Mouse (Mus musculus) neural tube, embryonic 12.5 days (tissue): ENCODE results near the gene Atf4. TPM values are rescaled to one million over a fixed set of nuclear protein-coding genes. Genes with fewer than 3 reads are reported as not detected.
A peak's percentile ranks its signal among the peaks of the same experiment; 100 is the strongest.

Experiments
- ATAC-seq: fragments of 200-750 bp; cut with Nextera tagmentation; 2 replicates; pipeline ENCODE4 v1.8.0; 2017; ENCODE audit warnings: low read depth, mild to moderate bottlenecking, moderate TSS enrichment, moderate library complexity; ENCODE audit not compliant: low FRiP score
- H3K27ac ChIP-seq: fragments of 300-500 bp; sonication (generic); 2 replicates; pipeline ENCODE4 v1.5.1; 2016
- H3K27me3 ChIP-seq: fragments of 300-500 bp; sonication (generic); replicated peaks from 2 replicates; pipeline ENCODE4 v1.6.1; 2016; ENCODE audit warnings: mild to moderate bottlenecking
- H3K36me3 ChIP-seq: fragments of 300-500 bp; sonication (generic); 2 replicates; pipeline ENCODE4 v1.6.1; 2016; ENCODE audit warnings: mild to moderate bottlenecking
- H3K4me1 ChIP-seq: fragments of 300-500 bp; sonication (generic); 2 replicates; pipeline ENCODE4 v1.6.1; 2016
- H3K4me2 ChIP-seq: fragments of 300-500 bp; sonication (generic); replicated peaks from 2 replicates; pipeline ENCODE4 v1.6.1; 2016; ENCODE audit warnings: mild to moderate bottlenecking
- H3K4me3 ChIP-seq: fragments of 300-500 bp; sonication (generic); 2 replicates; pipeline ENCODE4 v1.5.1; 2016
- H3K9ac ChIP-seq: fragments of 300-500 bp; sonication (generic); 2 replicates; pipeline ENCODE4 v1.6.1; 2016; ENCODE audit warnings: mild to moderate bottlenecking
- H3K9me3 ChIP-seq: fragments of 300-500 bp; sonication (generic); 2 replicates; pipeline ENCODE4 v1.6.1; 2016; ENCODE audit warnings: mild to moderate bottlenecking
- WGBS: fragments of 180-500 bp; shearing (Covaris S2); methylation state at CpG from one replicate; pipeline ENCODE4 v1.1.7; 2016; 5-methylcytosine and 5-hydroxymethylcytosine counted together
- polyA plus RNA-seq: library from polyadenylated mRNA; unstranded; fragments of >200 nt; fragmentation: Nextera tagmentation; extraction: Ambion mirVana; gene quantifications from 2 replicates; pipeline ENCODE4 v1.2.1, GENCODE M21; 2016

Atf4 gene
- polyA plus RNA-seq = 111 and 123 TPM in 2 replicates

DNA sequence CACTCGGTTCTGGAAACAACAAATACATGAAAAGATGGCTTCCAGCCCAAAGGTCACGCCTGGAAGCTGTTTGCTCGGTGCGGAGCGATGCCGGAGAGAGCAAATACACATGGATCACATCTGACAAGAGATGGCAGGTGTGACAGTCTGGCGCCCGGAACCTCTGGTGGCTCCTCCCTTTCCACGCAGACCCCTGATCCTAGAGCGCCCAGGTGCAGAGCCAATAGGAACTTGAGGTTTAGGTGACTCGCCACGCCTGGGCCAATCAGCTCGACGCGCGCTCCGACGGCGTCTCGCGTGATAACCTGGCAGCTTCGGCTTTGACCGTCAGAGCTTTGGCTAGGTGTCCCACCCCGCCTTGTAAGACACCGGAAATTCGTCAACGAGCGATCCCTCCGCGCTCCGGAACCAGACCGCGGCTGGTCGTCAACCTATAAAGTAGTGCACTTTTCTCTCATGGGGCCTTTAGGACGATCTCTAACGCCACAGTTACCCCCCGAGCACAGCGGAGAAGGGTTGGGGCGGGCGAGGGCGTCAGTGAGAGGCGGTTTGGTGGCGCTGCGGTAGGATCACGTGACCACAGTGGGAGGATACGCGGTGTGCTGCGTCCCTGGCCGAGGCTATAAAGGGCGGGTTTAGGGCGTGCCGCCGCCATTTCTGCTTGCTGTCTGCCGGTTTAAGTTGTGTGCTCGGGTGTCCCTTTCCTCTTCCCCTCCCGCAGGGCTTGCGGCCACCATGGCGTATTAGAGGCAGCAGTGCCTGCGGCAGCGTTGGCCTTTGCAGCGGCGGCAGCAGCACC is at the start of gene Atf4:
Gene Atf4 (plus strand): TSS at position 338 of the 799 bp plus-strand sequence.
- no peaks in the 10 kb centered on the region for H3K9me3 ChIP-seq
- H3K9ac ChIP-seq = peak within 1 kb of the TSS; percentile 100
- peaks cover 48% of the 10 kb centered on the region for H3K36me3 ChIP-seq
- WGBS = under 1% methylated on average over 62 of the region's 62 CpGs
- H3K4me1 ChIP-seq = peaks cover 33% of the 10 kb centered on the region
- ATAC-seq = peak; percentile 96
- H3K4me2 ChIP-seq = peak within 1 kb of the TSS; percentile 98
- H3K4me3 ChIP-seq = peak within 1 kb of the TSS; percentile 100
- H3K27me3 ChIP-seq = no peaks in the 10 kb centered on the region
- peak within 1 kb of the TSS; percentile 95 for H3K27ac ChIP-seq

GRCm38 (mm10) chr15:80206057-80206565 is 48.9 kb upstream of the Atf4 start:
- no peak overlapping the region for H3K9ac ChIP-seq
- H3K4me3 ChIP-seq = no peak overlapping the region
- no peak overlapping the region for H3K27ac ChIP-seq
- WGBS = 81% methylated on average over 3 of the region's 3 CpGs
- H3K9me3 ChIP-seq = no peaks in the 10 kb centered on the region
- no peak overlapping the region for H3K4me2 ChIP-seq
- H3K36me3 ChIP-seq = peaks cover 6% of the 10 kb centered on the region
- no peak for ATAC-seq
- H3K27me3 ChIP-seq = no peaks in the 10 kb centered on the region
- 0 out of 2 replicates have a peak, but pooled peaks cover 5% of the 10 kb centered on the region for H3K4me1 ChIP-seq

DNA sequence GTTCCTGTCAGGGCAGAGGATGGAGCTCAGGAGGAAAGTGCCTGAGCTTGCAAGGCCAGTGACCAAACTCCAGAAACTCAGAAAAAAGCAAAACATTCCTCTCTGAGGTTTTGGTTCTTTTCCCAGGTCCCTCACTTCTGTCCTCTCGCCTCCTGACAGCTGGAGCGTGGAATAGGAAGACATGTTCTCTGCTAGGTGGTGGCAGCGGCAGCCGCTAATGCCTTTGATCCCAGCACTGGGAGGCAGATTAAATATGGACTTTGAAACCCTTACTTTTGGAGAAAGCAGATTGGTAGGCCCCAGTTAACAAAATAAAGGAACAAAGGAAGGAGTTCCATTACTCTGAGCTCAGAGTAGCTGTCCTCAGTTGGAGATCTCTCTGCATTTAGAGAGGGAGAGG is 46.5 kb upstream of the Atf4 start:
- H3K27ac ChIP-seq = no peak overlapping the region
- peaks cover 29% of the 10 kb centered on the region for H3K36me3 ChIP-seq
- WGBS = 26% methylated on average over 4 of the region's 4 CpGs
- no peak overlapping the region for H3K4me3 ChIP-seq
- H3K27me3 ChIP-seq = no peaks in the 10 kb centered on the region
- 0 out of 2 replicates have a peak, but pooled peaks cover 5% of the 10 kb centered on the region for H3K4me1 ChIP-seq
- H3K9me3 ChIP-seq = no peaks in the 10 kb centered on the region
- no peak overlapping the region for H3K4me2 ChIP-seq
- H3K9ac ChIP-seq = no peak overlapping the region
- ATAC-seq = no peak

DNA sequence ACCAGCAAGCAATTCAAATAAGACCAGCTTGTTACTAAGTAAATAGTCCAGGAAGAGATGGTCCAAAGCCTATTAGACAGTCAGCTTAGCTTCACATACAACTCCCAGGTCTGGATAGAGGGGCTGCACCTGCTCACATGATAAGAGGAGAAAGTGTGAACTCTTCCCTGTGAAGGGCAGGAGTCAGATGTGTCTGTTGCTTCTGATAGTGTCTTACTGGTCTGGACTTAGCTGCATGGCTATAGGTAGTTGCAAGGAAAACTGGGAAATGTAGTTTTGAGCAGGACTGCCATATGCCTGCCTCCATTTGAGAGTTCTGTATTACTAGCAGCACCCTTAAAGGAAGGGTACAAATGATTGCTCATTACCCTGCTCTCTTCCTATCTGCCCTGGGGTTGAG is 41.3 kb upstream of the Atf4 start:
- Histone ChIP-seq H3K9ac (no peak overlapping the region), H3K36me3 (peaks cover 30% of the 10 kb centered on the region), H3K4me3 (no peak overlapping the region), H3K27ac (no peak overlapping the region), H3K4me2 (no peak overlapping the region), H3K4me1 (0 out of 2 replicates have a peak, but pooled peaks cover 2% of the 10 kb centered on the region), H3K9me3 (no peaks in the 10 kb centered on the region), H3K27me3 (no peaks in the 10 kb centered on the region)
- ATAC-seq = no peak

GRCm38 (mm10) chr15:80215716-80216479 is 39.1 kb upstream of the Atf4 start:
- WGBS = 21% methylated on average over 10 of the region's 10 CpGs
- Histone ChIP-seq H3K4me3 (no peak overlapping the region), H3K27ac (no peak overlapping the region), H3K27me3 (no peaks in the 10 kb centered on the region), H3K9ac (no peak overlapping the region), H3K4me1 (no peaks in the 10 kb centered on the region), H3K36me3 (peaks cover 26% of the 10 kb centered on the region), H3K4me2 (no peak overlapping the region), H3K9me3 (no peaks in the 10 kb centered on the region)
- ATAC-seq = no peak

GRCm38 (mm10) chr15:80216480-80216820 is 38.5 kb upstream of the Atf4 start:
- Histone ChIP-seq H3K27ac (no peak overlapping the region), H3K36me3 (peaks cover 20% of the 10 kb centered on the region), H3K9ac (no peak overlapping the region), H3K4me3 (no peak overlapping the region), H3K9me3 (no peaks in the 10 kb centered on the region), H3K27me3 (no peaks in the 10 kb centered on the region), H3K4me2 (no peak overlapping the region), H3K4me1 (no peaks in the 10 kb centered on the region)
- 67% methylated on average over 9 of the region's 9 CpGs for WGBS
- ATAC-seq = no peak

- Histone ChIP-seq H3K36me3 (peaks cover 10% of the 10 kb centered on the region), H3K4me3 (no peak overlapping the region), H3K4me2 (no peak overlapping the region), H3K27ac (no peak overlapping the region), H3K9ac (no peak overlapping the region), H3K4me1 (no peaks in the 10 kb centered on the region), H3K27me3 (no peaks in the 10 kb centered on the region), H3K9me3 (no peaks in the 10 kb centered on the region)
- ATAC-seq = no peak
- 93% methylated on average over 10 of the region's 10 CpGs for WGBS
Observed at GRCm38 (mm10) chr15:80217476-80217875, 37.5 kb upstream of the Atf4 start.

GRCm38 (mm10) chr15:80219211-80219610 is 35.8 kb upstream of the Atf4 start:
- H3K9me3 ChIP-seq = no peaks in the 10 kb centered on the region
- H3K36me3 ChIP-seq = no peaks in the 10 kb centered on the region
- ATAC-seq = no peak
- H3K4me2 ChIP-seq = 0 out of 2 replicates have a peak overlapping the region, but pooled peaks have one; percentile 25
- H3K9ac ChIP-seq = no peak overlapping the region
- no peaks in the 10 kb centered on the region for H3K27me3 ChIP-seq
- no peak overlapping the region for H3K4me3 ChIP-seq
- WGBS = 65% methylated on average over 14 of the region's 14 CpGs
- no peaks in the 10 kb centered on the region for H3K4me1 ChIP-seq
- no peak overlapping the region for H3K27ac ChIP-seq

- Histone ChIP-seq H3K4me3 (no peak overlapping the region), H3K4me2 (0 out of 2 replicates have a peak overlapping the region, but pooled peaks have one; percentile 25), H3K9ac (no peak overlapping the region), H3K27ac (no peak overlapping the region), H3K9me3 (no peaks in the 10 kb centered on the region), H3K27me3 (no peaks in the 10 kb centered on the region), H3K4me1 (no peaks in the 10 kb centered on the region), H3K36me3 (no peaks in the 10 kb centered on the region)
- 74% methylated on average over 4 of the region's 4 CpGs for WGBS
- no peak for ATAC-seq
Observed at GRCm38 (mm10) chr15:80219705-80220657, 35.0 kb upstream of the Atf4 start.

DNA sequence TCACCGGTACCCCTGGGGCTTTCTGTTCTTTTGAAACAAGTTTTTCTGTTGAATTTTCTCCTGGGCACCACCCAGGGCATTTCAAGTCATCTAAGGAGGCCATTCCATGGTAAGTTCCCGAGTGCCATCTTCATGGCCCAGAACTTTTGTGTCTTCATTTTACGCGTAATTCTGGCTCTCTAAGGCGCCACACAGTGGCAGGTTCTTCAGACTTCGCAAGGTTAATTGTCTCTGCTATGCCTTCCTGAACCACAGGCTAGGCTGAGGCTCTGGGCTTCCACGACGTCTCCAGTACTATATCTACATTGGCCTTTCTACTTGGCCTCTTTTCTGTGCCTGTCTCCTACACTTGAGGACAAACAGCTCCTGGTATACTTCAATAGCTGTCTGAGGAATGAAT is 34.0 kb upstream of the Atf4 start:
- ATAC-seq = no peak
- H3K27me3 ChIP-seq = no peaks in the 10 kb centered on the region
- no peak overlapping the region for H3K4me3 ChIP-seq
- H3K4me2 ChIP-seq = no peak overlapping the region
- no peaks in the 10 kb centered on the region for H3K4me1 ChIP-seq
- H3K36me3 ChIP-seq = no peaks in the 10 kb centered on the region
- WGBS = 74% methylated on average over 8 of the region's 8 CpGs
- no peaks in the 10 kb centered on the region for H3K9me3 ChIP-seq
- H3K9ac ChIP-seq = no peak overlapping the region
- no peak overlapping the region for H3K27ac ChIP-seq

DNA sequence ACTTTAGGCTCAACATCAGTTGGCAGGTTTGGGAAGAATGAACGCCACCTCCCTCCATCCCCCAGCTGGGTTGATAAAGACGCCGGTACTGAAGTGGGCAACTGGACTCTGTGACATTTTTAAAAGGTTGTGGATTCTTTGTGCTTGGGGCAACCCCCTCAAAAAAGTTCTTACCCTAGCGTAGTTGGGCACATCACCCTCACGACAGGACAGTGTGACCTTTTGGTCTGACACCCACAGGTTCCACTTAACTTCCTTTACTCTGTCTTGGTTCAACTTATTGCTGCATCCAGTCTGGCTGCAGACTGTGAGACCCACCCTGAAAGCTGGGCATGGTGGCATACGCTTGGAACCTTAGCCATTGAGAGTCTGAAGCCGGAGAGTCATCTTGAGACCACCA is 31.2 kb upstream of the Atf4 start:
- 91% methylated on average over 7 of the region's 7 CpGs for WGBS
- Histone ChIP-seq H3K9me3 (no peaks in the 10 kb centered on the region), H3K4me2 (no peak overlapping the region), H3K27me3 (no peaks in the 10 kb centered on the region), H3K4me3 (no peak overlapping the region), H3K4me1 (no peaks in the 10 kb centered on the region), H3K36me3 (no peaks in the 10 kb centered on the region), H3K27ac (no peak overlapping the region), H3K9ac (no peak overlapping the region)
- no peak for ATAC-seq
